Mouse (Mus musculus): ENCODE data around the gene Tulp4. TPM values are rescaled to one million over a fixed set of nuclear protein-coding genes. Genes with fewer than 3 reads are reported as not detected.

Tulp4 gene
- 10 to 100 TPM; 91.9 to 92.0 TPM for total RNA-seq (2023)

DNA sequence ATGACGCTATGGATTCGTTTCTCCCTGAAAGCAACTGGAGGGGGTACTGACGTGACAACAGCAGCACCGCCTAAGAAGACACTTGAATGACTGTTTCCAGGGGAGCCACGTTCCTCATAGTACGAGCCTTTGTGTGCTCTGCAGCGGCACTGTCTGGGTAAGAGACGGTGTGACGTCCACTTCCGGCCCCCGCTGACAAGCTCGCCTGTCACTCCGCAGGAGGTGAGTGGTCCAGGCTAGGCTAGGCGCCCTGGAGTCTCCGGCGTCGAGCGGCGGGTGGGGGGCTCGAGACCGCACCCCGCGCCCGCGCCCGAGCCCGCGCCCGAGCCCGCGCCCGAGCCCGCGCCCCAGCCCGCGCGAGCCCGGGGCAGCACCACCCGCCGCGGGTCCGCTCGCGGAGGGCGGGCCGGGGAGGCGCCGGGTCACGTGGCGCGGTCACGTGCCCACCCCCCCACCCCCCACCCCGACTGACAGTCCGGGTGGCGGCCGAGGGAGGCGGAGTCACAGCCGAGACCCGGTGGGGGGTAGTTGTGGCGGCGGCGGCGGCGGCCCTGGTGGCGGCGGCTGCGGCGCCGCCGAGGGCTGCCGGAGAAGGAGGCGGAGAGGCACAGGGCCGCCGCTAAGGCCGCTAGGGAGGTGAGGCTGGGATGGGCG lies at the start of gene Tulp4:
Tulp4 (plus strand) TSS at position 77 of the 654 bp plus-strand sequence.

DNA sequence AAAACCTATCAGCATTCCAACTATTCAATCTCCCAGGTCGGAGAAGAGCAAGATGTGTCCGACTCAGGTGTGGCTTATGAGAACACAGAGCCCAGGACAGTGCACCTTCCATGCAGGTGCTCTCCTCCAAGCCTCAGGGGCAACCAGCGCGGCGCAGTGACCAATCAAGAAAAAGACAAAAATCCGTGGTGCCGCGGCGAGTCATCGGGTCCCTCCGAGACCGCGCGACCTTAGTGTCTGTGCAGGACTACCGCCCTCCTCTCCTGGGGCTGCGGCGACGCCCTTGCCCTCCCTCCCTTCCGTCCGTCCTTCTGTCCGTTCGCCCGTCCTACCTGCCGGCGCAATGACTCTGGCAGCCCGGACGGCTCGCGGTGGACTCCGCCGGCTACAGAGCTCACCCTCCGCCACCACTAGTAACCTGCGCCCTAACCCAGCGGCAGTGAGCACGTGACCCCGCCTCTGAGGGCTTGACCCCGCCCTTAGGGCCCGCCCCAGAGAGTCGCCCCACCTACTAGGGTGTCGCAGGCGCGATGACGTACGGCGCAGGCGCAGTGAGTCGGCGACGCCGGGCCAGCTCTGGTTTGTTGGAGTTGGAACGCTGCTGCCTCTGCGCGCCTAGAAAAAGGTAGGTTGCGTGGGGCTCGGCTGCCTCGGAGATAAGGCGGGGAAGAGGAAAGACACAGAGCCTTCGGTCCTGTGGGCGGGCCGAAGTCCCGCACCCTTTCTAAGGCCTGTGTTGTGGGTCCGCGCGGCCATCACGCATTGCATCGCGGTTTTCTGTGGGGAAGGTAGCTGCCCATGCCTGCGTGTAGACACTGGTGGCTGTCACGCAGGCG lies 26.7 kb upstream of the Tulp4 start, which contains the start of the genes Serac1 and Gtf2h5:
Serac1 (minus strand) TSS at position 455 of the 836 bp plus-strand sequence.
Gtf2h5 (plus strand) TSS at position 500 of the 836 bp plus-strand sequence.

DNA sequence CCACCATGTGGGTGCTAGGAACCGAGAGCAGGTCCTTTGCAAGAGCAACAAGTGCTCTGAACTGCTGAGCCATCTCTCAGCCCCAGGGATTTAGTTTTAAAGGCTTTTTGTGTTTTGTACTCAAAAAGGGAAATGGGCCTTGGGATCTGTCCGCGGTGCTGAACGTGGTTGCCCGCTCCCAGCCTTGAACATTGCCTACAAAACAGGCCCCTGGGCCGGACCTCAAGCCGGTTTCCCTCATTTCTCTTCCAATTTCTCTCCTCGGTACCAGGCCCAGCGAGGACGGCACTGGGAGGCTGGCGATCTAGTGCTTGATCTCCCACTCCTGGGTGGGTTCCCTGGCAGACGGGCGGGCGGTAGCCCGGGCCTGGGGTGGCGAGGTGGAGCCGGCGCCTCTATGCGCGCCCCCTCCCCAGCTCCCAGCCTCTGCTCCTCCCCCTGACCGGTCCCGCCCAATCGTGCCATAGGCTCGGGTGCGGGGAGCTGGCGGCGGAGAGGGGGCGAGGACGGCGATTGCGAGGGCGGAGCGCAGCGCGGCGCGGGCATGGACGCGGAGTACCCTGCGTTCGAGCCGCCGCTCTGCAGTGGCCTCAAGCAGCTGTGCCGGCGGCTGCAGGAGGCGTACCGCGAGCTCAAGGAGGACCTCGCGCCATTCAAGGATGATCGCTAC lies 150.3 kb downstream of the Tulp4 start, which contains the start of gene Tmem181a:
Tmem181a (plus strand) TSS at position 461 of the 670 bp plus-strand sequence.

Other genes starting within 250 kb of the Tulp4 start
- 10 to 100 TPM; 18.0 to 21.8 TPM for gene Synj2, start 165.2 kb upstream of the Tulp4 start, total RNA-seq (2023)
- 1 to 10 TPM; 5.7 to 8.1 TPM for gene Serac1, start 26.7 kb upstream of the Tulp4 start, total RNA-seq (2023)
- gene Gtf2h5, start 26.7 kb upstream of the Tulp4 start, total RNA-seq (2023) = 10 to 100 TPM; 52.8 to 59.8 TPM
- 1 to 10 TPM; 8.5 to 8.8 TPM for gene Tmem181a, start 150.4 kb downstream of the Tulp4 start, total RNA-seq (2023)
- gene Dynlt1a, start 211.1 kb downstream of the Tulp4 start, total RNA-seq (2023) = 10 to 100 TPM in 1 of 2 experiments, 1 to 10 TPM in 1; 6.7 to 11.0 TPM

All from T-cell, adult 66 days (primary cell).